13 mouse cellular contexts compared by ENCODE assay signal in genomic region chr1:135125990-135126389, GRCm38 (mm10). TPM values are rescaled to one million over a fixed set of nuclear protein-coding genes. Genes with fewer than 3 reads are reported as not detected.
DNase-seq lines count a peak whose midpoint lies in the region; ATAC-seq and TF ChIP-seq lines count a peak whose summit lies in the region.
"Had no signal": no experiment of that assay in that cellular context is flagged by ENCODE, and none has a peak within 500 bp of the region (broad histone marks: within the 10 kb centered on the region; RNA-seq: fewer than 3 reads in every experiment).

No protein-coding gene starts in this region.

- H3K36me3 ChIP-seq in forebrain, postnatal 0 days (ENCODE audit: insufficient read depth) = no peaks in the 10 kb centered on the region
- no peaks in the 10 kb centered on the region for H3K36me3 ChIP-seq in forebrain, embryonic 11.5 days (ENCODE audit: control insufficient read depth, insufficient read depth, low read length)
- no peaks in the 10 kb centered on the region for H3K36me3 ChIP-seq in embryonic facial prominence, embryonic 11.5 days (replicated peaks; ENCODE audit: control insufficient read depth, insufficient read depth, low read depth, low read length)
- H3K36me3 ChIP-seq in limb, embryonic 12.5 days = no peaks in the 10 kb centered on the region

- no peak overlapping the region for H3K9ac ChIP-seq in forebrain, postnatal 0 days
- no peak overlapping the region for H3K9ac ChIP-seq in forebrain, embryonic 11.5 days (ENCODE audit: low read length)
- H3K9ac ChIP-seq in embryonic facial prominence, embryonic 11.5 days (replicated peaks; ENCODE audit: low read length) = peak overlapping the region; percentile 37; the same call in 1 of the 2 replicates
- H3K9ac ChIP-seq in limb, embryonic 12.5 days (replicated peaks) = peak overlapping the region; percentile 42; the same call in 1 of the 2 replicates

- no peak for DNase-seq in forebrain, postnatal 0 days
- DNase-seq in forebrain, embryonic 11.5 days (ENCODE audit: low spot score) = no peak
- DNase-seq in lung, postnatal 10 days = peak; percentile 65
- no peak for DNase-seq in lung, postnatal 25 days (ENCODE audit: low spot score)
- no peak for DNase-seq in embryonic facial prominence, embryonic 11.5 days (ENCODE audit: low spot score)
- DNase-seq in B cell, adult 2 months = no peak
- DNase-seq in adrenal gland, postnatal 25 days = no peak
- DNase-seq: cerebellum, adult 9-11 months had no signal

- no peak for TF ChIP-seq CTCF in forebrain, postnatal 0 days (IDR thresholded peaks at IDR 0.05; ENCODE audit: low read depth)

- no peaks in the 10 kb centered on the region for H3K9me3 ChIP-seq in forebrain, postnatal 0 days (ENCODE audit: low read length)
- H3K9me3 ChIP-seq in forebrain, embryonic 11.5 days (ENCODE audit: control insufficient read depth, low read length) = no peaks in the 10 kb centered on the region
- no peaks in the 10 kb centered on the region for H3K9me3 ChIP-seq in embryonic facial prominence, embryonic 11.5 days (replicated peaks; ENCODE audit: control insufficient read depth, low read length)
- no peaks in the 10 kb centered on the region for H3K9me3 ChIP-seq in limb, embryonic 12.5 days

- peak; percentile 36; the same call in 1 of the 2 replicates for ATAC-seq in forebrain, postnatal 0 days
- ATAC-seq in forebrain, embryonic 11.5 days (replicated peaks; ENCODE audit: low FRiP score) = no peak
- no peak for ATAC-seq in embryonic facial prominence, embryonic 11.5 days (replicated peaks; ENCODE audit: insufficient number of reproducible peaks, low FRiP score, low TSS enrichment, low read depth)
- ATAC-seq in limb, embryonic 12.5 days (ENCODE audit: insufficient number of reproducible peaks, insufficient read depth, low FRiP score, low TSS enrichment, low read depth) = no peak
- ATAC-seq: intestine, postnatal 0 days had no signal

- 46% methylated on average over 8 of the region's 8 CpGs for WGBS in forebrain, postnatal 0 days
- WGBS in forebrain, embryonic 11.5 days = 72% methylated on average over 8 of the region's 8 CpGs
- WGBS in embryonic facial prominence, embryonic 11.5 days = 63% methylated on average over 8 of the region's 8 CpGs
- WGBS in limb, embryonic 12.5 days = 49% methylated on average over 8 of the region's 8 CpGs

- no peak overlapping the region for H3K4me2 ChIP-seq in forebrain, postnatal 0 days (ENCODE audit: low read depth)
- no peak overlapping the region for H3K4me2 ChIP-seq in forebrain, embryonic 11.5 days (ENCODE audit: low read depth, low read length, severe bottlenecking)
- no peak overlapping the region for H3K4me2 ChIP-seq in embryonic facial prominence, embryonic 11.5 days (ENCODE audit: low read depth, low read length)
- peak overlapping the region; percentile 4; the same call in 1 of the 2 replicates for H3K4me2 ChIP-seq in limb, embryonic 12.5 days
- H3K4me2 ChIP-seq: heart, embryonic 11.5 days had no signal

- no peak overlapping the region for H3K27ac ChIP-seq in forebrain, postnatal 0 days (ENCODE audit: low read depth, low read length)
- no peak overlapping the region for H3K27ac ChIP-seq in forebrain, embryonic 11.5 days (ENCODE audit: low read depth, low read length)
- no peak overlapping the region for H3K27ac ChIP-seq in embryonic facial prominence, embryonic 11.5 days (replicated peaks; ENCODE audit: low read depth, low read length)
- peak overlapping the region; percentile 83 for H3K27ac ChIP-seq in limb, embryonic 12.5 days

- H3K4me1 ChIP-seq in forebrain, postnatal 0 days (ENCODE audit: insufficient read depth) = no peaks in the 10 kb centered on the region
- peaks cover 3% of the 10 kb centered on the region; the same call in 1 of the 2 replicates for H3K4me1 ChIP-seq in forebrain, embryonic 11.5 days (replicated peaks; ENCODE audit: control insufficient read depth, insufficient read depth, low read length)
- peaks cover 9% of the 10 kb centered on the region for H3K4me1 ChIP-seq in embryonic facial prominence, embryonic 11.5 days (ENCODE audit: control insufficient read depth, insufficient read depth, low read length)
- peaks cover 40% of the 10 kb centered on the region for H3K4me1 ChIP-seq in limb, embryonic 12.5 days (replicated peaks)

- H3K27me3 ChIP-seq in forebrain, postnatal 0 days (ENCODE audit: insufficient read depth, low read length) = no peaks in the 10 kb centered on the region
- no peaks in the 10 kb centered on the region; the same call in 1 of the 2 replicates for H3K27me3 ChIP-seq in forebrain, embryonic 11.5 days (ENCODE audit: control insufficient read depth, insufficient read depth, low read length)
- no peaks in the 10 kb centered on the region for H3K27me3 ChIP-seq in embryonic facial prominence, embryonic 11.5 days (ENCODE audit: control insufficient read depth, insufficient read depth, low read length)
- H3K27me3 ChIP-seq in limb, embryonic 12.5 days = peaks cover 21% of the 10 kb centered on the region

- no peak overlapping the region for H3K4me3 ChIP-seq in forebrain, postnatal 0 days (ENCODE audit: low read depth, low read length)
- no peak overlapping the region for H3K4me3 ChIP-seq in forebrain, embryonic 11.5 days (ENCODE audit: low read depth, low read length)
- H3K4me3 ChIP-seq in embryonic facial prominence, embryonic 11.5 days (ENCODE audit: low read depth, low read length) = no peak overlapping the region
- no peak overlapping the region for H3K4me3 ChIP-seq in limb, embryonic 12.5 days (replicated peaks)

RNA-seq across cellular contexts. Expression of gene Ptpn7, which starts 6.5 kb away (rescaled TPM):
- 0.10 and 0.31 TPM in 2 replicates for total RNA-seq in forebrain, postnatal 0 days (2014; rRNA removed)
- 0.12 and 0.15 TPM in 2 replicates for polyA plus RNA-seq in forebrain, postnatal 0 days (2015; fragmentation: Nextera tagmentation; extraction: Ambion mirVana)
- 1.8 TPM in 2 replicates for polyA plus RNA-seq in forebrain, embryonic 11.5 days (2014; fragmentation: Nextera tagmentation; extraction: Ambion mirVana)
- 0.92 and 1.9 TPM in 2 replicates for polyA plus RNA-seq in embryonic facial prominence, embryonic 11.5 days (2014; fragmentation: Nextera tagmentation; extraction: Ambion mirVana)
- polyA plus RNA-seq in limb, embryonic 12.5 days (2016; fragmentation: Nextera tagmentation; extraction: Ambion mirVana) = 1.1 and 1.5 TPM in 2 replicates
- total RNA-seq in adrenal gland, postnatal 25 days (2021) = 1.4 and 1.5 TPM in 2 replicates

RNA-seq across cellular contexts. Expression of gene Arl8a, which starts 20.6 kb away (rescaled TPM):
- total RNA-seq in forebrain, postnatal 0 days (2014; rRNA removed) = 315 and 344 TPM in 2 replicates
- 428 and 457 TPM in 2 replicates for polyA plus RNA-seq in forebrain, postnatal 0 days (2015; fragmentation: Nextera tagmentation; extraction: Ambion mirVana)
- polyA plus RNA-seq in forebrain, embryonic 11.5 days (2014; fragmentation: Nextera tagmentation; extraction: Ambion mirVana) = 67.9 and 73.5 TPM in 2 replicates
- polyA plus RNA-seq in embryonic facial prominence, embryonic 11.5 days (2014; fragmentation: Nextera tagmentation; extraction: Ambion mirVana) = 44.2 and 52.2 TPM in 2 replicates
- 51.8 and 57.7 TPM in 2 replicates for polyA plus RNA-seq in limb, embryonic 12.5 days (2016; fragmentation: Nextera tagmentation; extraction: Ambion mirVana)
- 47.8 and 59.0 TPM in 2 replicates for total RNA-seq in adrenal gland, postnatal 25 days (2021)

RNA-seq across cellular contexts. Expression of gene Lgr6, which starts 20.9 kb away (rescaled TPM):
- 1.8 and 2.8 TPM in 2 replicates for total RNA-seq in forebrain, postnatal 0 days (2014; rRNA removed)
- polyA plus RNA-seq in forebrain, postnatal 0 days (2015; fragmentation: Nextera tagmentation; extraction: Ambion mirVana) = 1.1 and 1.6 TPM in 2 replicates
- polyA plus RNA-seq in forebrain, embryonic 11.5 days (2014; fragmentation: Nextera tagmentation; extraction: Ambion mirVana) = 0.17 and 0.32 TPM in 2 replicates
- polyA plus RNA-seq in embryonic facial prominence, embryonic 11.5 days (2014; fragmentation: Nextera tagmentation; extraction: Ambion mirVana) = 0.77 and 0.93 TPM in 2 replicates
- 1.5 and 1.6 TPM in 2 replicates for polyA plus RNA-seq in limb, embryonic 12.5 days (2016; fragmentation: Nextera tagmentation; extraction: Ambion mirVana)
- 2.2 and 2.4 TPM in 2 replicates for total RNA-seq in adrenal gland, postnatal 25 days (2021)
- total RNA-seq: monocyte, adult 5-6 weeks had no signal

RNA-seq across cellular contexts. Expression of gene Gpr37l1, which starts 41.5 kb away (rescaled TPM):
- 5.9 and 11.2 TPM in 2 replicates for total RNA-seq in forebrain, postnatal 0 days (2014; rRNA removed)
- 5.3 and 7.6 TPM in 2 replicates for polyA plus RNA-seq in forebrain, postnatal 0 days (2015; fragmentation: Nextera tagmentation; extraction: Ambion mirVana)
- not detected in 2 replicates for polyA plus RNA-seq in forebrain, embryonic 11.5 days (2014; fragmentation: Nextera tagmentation; extraction: Ambion mirVana)
- polyA plus RNA-seq in embryonic facial prominence, embryonic 11.5 days (2014; fragmentation: Nextera tagmentation; extraction: Ambion mirVana) = not detected in 2 replicates
- polyA plus RNA-seq in limb, embryonic 12.5 days (2016; fragmentation: Nextera tagmentation; extraction: Ambion mirVana) = not detected in 2 replicates
- total RNA-seq in adrenal gland, postnatal 25 days (2021) = 0.52 and 0.67 TPM in 2 replicates
- total RNA-seq: monocyte, adult 5-6 weeks had no signal
- polyA plus RNA-seq: heart, embryonic 11.5 days; liver, embryonic 16.5 days had no signal

Comparison
In these comparisons a context has a peak if more than half of its experiments do, and no peak if none do; other contexts are left out.
1. H3K9ac ChIP-seq: peak in embryonic facial prominence, embryonic 11.5 days (single experiment) and limb, embryonic 12.5 days (single experiment); none in forebrain, postnatal 0 days (single experiment) and forebrain, embryonic 11.5 days (single experiment).